Comparison of ENCODE assay signal across 20 mouse cellular contexts in the genomic region with DNA sequence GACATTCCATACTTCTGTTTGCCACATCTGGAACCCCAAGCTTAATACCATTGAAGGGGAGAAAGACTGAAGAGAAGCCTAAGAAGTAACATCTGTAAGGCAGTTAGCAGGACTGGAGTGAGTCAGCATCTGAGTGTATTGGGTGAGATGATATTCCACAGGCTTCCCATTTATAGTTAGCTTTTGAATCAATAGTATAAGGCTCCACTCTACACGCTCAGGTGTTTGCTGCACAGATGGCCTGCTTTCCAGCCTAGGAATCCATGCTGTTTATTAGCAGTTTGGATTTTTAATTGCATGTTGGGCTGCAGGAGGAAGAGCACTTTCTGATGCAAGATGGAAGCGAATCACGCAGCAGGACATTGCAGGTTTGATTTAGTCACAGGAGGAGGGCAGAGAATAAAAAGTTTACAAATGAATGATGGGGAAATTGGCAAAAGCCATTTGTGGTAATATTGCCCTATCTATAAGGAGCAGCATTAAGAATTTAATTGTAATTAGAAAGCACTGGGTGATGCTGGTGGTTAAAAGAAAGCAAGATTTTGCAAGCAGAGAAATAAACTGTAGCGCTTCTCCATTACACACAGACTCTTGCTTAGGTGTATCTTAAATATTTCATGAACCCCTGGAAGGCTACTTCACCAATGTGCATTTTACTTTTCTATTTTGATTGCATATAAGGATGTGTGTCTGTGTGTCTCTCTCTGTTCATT.
A peak's percentile ranks its signal among the peaks of the same experiment; 100 is the strongest.
DNase-seq lines count a peak whose midpoint lies in the region; ATAC-seq and TF ChIP-seq lines count a peak whose summit lies in the region.
"Had no signal": no experiment of that assay in that cellular context is flagged by ENCODE, and none has a peak within 500 bp of the region (broad histone marks: within the 10 kb centered on the region; RNA-seq: fewer than 3 reads in every experiment).

No protein-coding gene starts in this region.

- no peaks in the 10 kb centered on the region for H3K27me3 ChIP-seq in hindbrain, embryonic 13.5 days
- no peaks in the 10 kb centered on the region for H3K27me3 ChIP-seq in hindbrain, embryonic 11.5 days (ENCODE audit: control insufficient read depth, insufficient read depth, low read length)
- no peaks in the 10 kb centered on the region for H3K27me3 ChIP-seq in midbrain, postnatal 0 days (ENCODE audit: insufficient read depth, low read length)
- H3K27me3 ChIP-seq in midbrain, embryonic 11.5 days (ENCODE audit: control insufficient read depth, insufficient read depth, low read length): no peaks in the 10 kb centered on the region
- no peaks in the 10 kb centered on the region for H3K27me3 ChIP-seq in neural tube, embryonic 14.5 days (ENCODE audit: control insufficient read depth, insufficient read depth, low read length)
- H3K27me3 ChIP-seq: embryonic facial prominence, embryonic 13.5 days; forebrain, embryonic 12.5 days; heart, embryonic 12.5 days; intestine, embryonic 15.5 days had no signal

- WGBS in hindbrain, embryonic 13.5 days: 84% methylated on average over 4 of the region's 4 CpGs
- WGBS in hindbrain, embryonic 11.5 days: 94% methylated on average over 4 of the region's 4 CpGs
- WGBS in midbrain, postnatal 0 days: 74% methylated on average over 4 of the region's 4 CpGs
- WGBS in midbrain, embryonic 11.5 days: 89% methylated on average over 4 of the region's 4 CpGs
- WGBS in neural tube, embryonic 14.5 days: 78% methylated on average over 4 of the region's 4 CpGs

- peak; percentile 25 to 37 for DNase-seq in cerebellum, postnatal 10 days
- DNase-seq in cerebellum, postnatal 4 days (ENCODE audit: low spot score in 2 of 2): no peak
- no peak for DNase-seq in hindbrain, embryonic 11.5 days (ENCODE audit: low spot score)
- DNase-seq in midbrain, postnatal 0 days (ENCODE audit: low spot score): peak; percentile 46
- DNase-seq in midbrain, embryonic 11.5 days (ENCODE audit: low spot score, missing footprints): no peak
- no peak for DNase-seq in layer of hippocampus, postnatal 14 days (ENCODE audit: low spot score in 2 of 2)
- DNase-seq: adrenal gland, postnatal 10 days; B cell, adult 2 months; cerebellum, adult 9-10 months; gastrocnemius, adult 2 months; gastrocnemius, postnatal 25 days; kidney, adult 18-20 months had no signal

- H3K27ac ChIP-seq in hindbrain, embryonic 13.5 days: no peak overlapping the region
- no peak overlapping the region for H3K27ac ChIP-seq in hindbrain, embryonic 11.5 days (ENCODE audit: low read depth, low read length)
- H3K27ac ChIP-seq in midbrain, postnatal 0 days (ENCODE audit: low read depth, low read length): no peak overlapping the region
- H3K27ac ChIP-seq in midbrain, embryonic 11.5 days (ENCODE audit: low read depth, low read length): no peak overlapping the region
- no peak overlapping the region for H3K27ac ChIP-seq in neural tube, embryonic 14.5 days (ENCODE audit: low read depth, low read length)
- H3K27ac ChIP-seq: embryonic facial prominence, embryonic 13.5 days; forebrain, embryonic 12.5 days; gastrocnemius, adult 2 months; intestine, embryonic 15.5 days had no signal

- no peak for TF ChIP-seq CTCF in midbrain, postnatal 0 days (IDR thresholded peaks at IDR 0.05)

- H3K4me2 ChIP-seq in hindbrain, embryonic 13.5 days: no peak overlapping the region
- H3K4me2 ChIP-seq in hindbrain, embryonic 11.5 days (replicated peaks; ENCODE audit: low read depth, low read length): no peak overlapping the region
- no peak overlapping the region for H3K4me2 ChIP-seq in midbrain, postnatal 0 days (ENCODE audit: low read depth, low read length, poor library complexity, severe bottlenecking)
- no peak overlapping the region for H3K4me2 ChIP-seq in midbrain, embryonic 11.5 days
- H3K4me2 ChIP-seq in neural tube, embryonic 14.5 days (ENCODE audit: low read depth, low read length): no peak overlapping the region
- H3K4me2 ChIP-seq: embryonic facial prominence, embryonic 13.5 days; forebrain, embryonic 12.5 days; heart, embryonic 12.5 days; intestine, embryonic 15.5 days had no signal

- no peaks in the 10 kb centered on the region for H3K9me3 ChIP-seq in hindbrain, embryonic 13.5 days
- H3K9me3 ChIP-seq in hindbrain, embryonic 11.5 days (ENCODE audit: control insufficient read depth, low read length): no peaks in the 10 kb centered on the region
- H3K9me3 ChIP-seq in midbrain, postnatal 0 days (ENCODE audit: low read length): no peaks in the 10 kb centered on the region
- no peaks in the 10 kb centered on the region for H3K9me3 ChIP-seq in midbrain, embryonic 11.5 days (ENCODE audit: control insufficient read depth, low read length)
- no peaks in the 10 kb centered on the region for H3K9me3 ChIP-seq in neural tube, embryonic 14.5 days (ENCODE audit: control insufficient read depth, low read length)
- H3K9me3 ChIP-seq: embryonic facial prominence, embryonic 13.5 days; forebrain, embryonic 12.5 days; G1E; heart, embryonic 12.5 days; intestine, embryonic 15.5 days had no signal

- no peaks in the 10 kb centered on the region for H3K36me3 ChIP-seq in hindbrain, embryonic 13.5 days
- no peaks in the 10 kb centered on the region for H3K36me3 ChIP-seq in hindbrain, embryonic 11.5 days (ENCODE audit: control insufficient read depth, insufficient read depth, low read length)
- H3K36me3 ChIP-seq in midbrain, postnatal 0 days (ENCODE audit: insufficient read depth, low read length): no peaks in the 10 kb centered on the region
- H3K36me3 ChIP-seq in midbrain, embryonic 11.5 days (ENCODE audit: control insufficient read depth, insufficient read depth, low read length): no peaks in the 10 kb centered on the region
- H3K36me3 ChIP-seq in neural tube, embryonic 14.5 days (ENCODE audit: control insufficient read depth, insufficient read depth, low read length): no peaks in the 10 kb centered on the region
- H3K36me3 ChIP-seq: embryonic facial prominence, embryonic 13.5 days; forebrain, embryonic 12.5 days; G1E; heart, embryonic 12.5 days; intestine, embryonic 15.5 days had no signal

- H3K4me3 ChIP-seq in hindbrain, embryonic 13.5 days: no peak overlapping the region
- H3K4me3 ChIP-seq in hindbrain, embryonic 11.5 days (ENCODE audit: low read depth, low read length): no peak overlapping the region
- H3K4me3 ChIP-seq in midbrain, postnatal 0 days (ENCODE audit: low read depth, low read length): no peak overlapping the region
- no peak overlapping the region for H3K4me3 ChIP-seq in midbrain, embryonic 11.5 days (ENCODE audit: low read depth, low read length)
- no peak overlapping the region for H3K4me3 ChIP-seq in neural tube, embryonic 14.5 days (ENCODE audit: low read depth, low read length)
- H3K4me3 ChIP-seq: embryonic facial prominence, embryonic 13.5 days; forebrain, embryonic 12.5 days; gastrocnemius, adult 2 months; heart, embryonic 12.5 days; intestine, embryonic 15.5 days had no signal

- H3K9ac ChIP-seq in hindbrain, embryonic 13.5 days: no peak overlapping the region
- no peak overlapping the region for H3K9ac ChIP-seq in hindbrain, embryonic 11.5 days (ENCODE audit: low read depth, low read length)
- no peak overlapping the region for H3K9ac ChIP-seq in midbrain, postnatal 0 days (replicated peaks; ENCODE audit: low read length, poor library complexity, severe bottlenecking)
- H3K9ac ChIP-seq in midbrain, embryonic 11.5 days (ENCODE audit: low read length): no peak overlapping the region
- no peak overlapping the region for H3K9ac ChIP-seq in neural tube, embryonic 14.5 days (replicated peaks; ENCODE audit: low read depth, low read length)
- H3K9ac ChIP-seq: embryonic facial prominence, embryonic 13.5 days; forebrain, embryonic 12.5 days; heart, embryonic 12.5 days; intestine, embryonic 15.5 days had no signal

- peak; percentile 36; the same call in 1 of the 2 replicates for ATAC-seq in hindbrain, embryonic 13.5 days (ENCODE audit: low FRiP score)
- ATAC-seq in hindbrain, embryonic 11.5 days (ENCODE audit: low FRiP score): no peak
- no peak for ATAC-seq in midbrain, postnatal 0 days (ENCODE audit: low FRiP score)
- ATAC-seq in midbrain, embryonic 11.5 days (ENCODE audit: low FRiP score): no peak
- peak; percentile 66 for ATAC-seq in neural tube, embryonic 14.5 days (ENCODE audit: low read depth)
- ATAC-seq: CD4-positive, CD25-positive, alpha-beta regulatory T cell, adult 4 months; intestine, embryonic 15.5 days had no signal

- 0 out of 2 replicates have a peak, but pooled peaks cover 4% of the 10 kb centered on the region for H3K4me1 ChIP-seq in hindbrain, embryonic 13.5 days (replicated peaks)
- H3K4me1 ChIP-seq in hindbrain, embryonic 11.5 days (replicated peaks; ENCODE audit: control insufficient read depth, insufficient read depth, low read length): no peaks in the 10 kb centered on the region
- H3K4me1 ChIP-seq in midbrain, postnatal 0 days (ENCODE audit: insufficient read depth, low read length): no peaks in the 10 kb centered on the region
- no peaks in the 10 kb centered on the region for H3K4me1 ChIP-seq in midbrain, embryonic 11.5 days (ENCODE audit: control insufficient read depth, insufficient read depth, low read length)
- H3K4me1 ChIP-seq in neural tube, embryonic 14.5 days (ENCODE audit: control insufficient read depth, insufficient read depth, low read length): no peaks in the 10 kb centered on the region
- H3K4me1 ChIP-seq: embryonic facial prominence, embryonic 13.5 days; forebrain, embryonic 12.5 days; heart, embryonic 12.5 days; intestine, embryonic 15.5 days had no signal

Comparison
In these comparisons a context has a peak if more than half of its experiments do, and no peak if none do; other contexts are left out.
1. DNase-seq: peak in cerebellum, postnatal 10 days (2 of 2) and midbrain, postnatal 0 days (single experiment); none in cerebellum, postnatal 4 days (0 of 2), hindbrain, embryonic 11.5 days (single experiment), midbrain, embryonic 11.5 days (single experiment) and layer of hippocampus, postnatal 14 days (0 of 2).
2. ATAC-seq: peak in hindbrain, embryonic 13.5 days (single experiment) and neural tube, embryonic 14.5 days (single experiment); none in hindbrain, embryonic 11.5 days (single experiment), midbrain, postnatal 0 days (single experiment) and midbrain, embryonic 11.5 days (single experiment).